Mouse (Mus musculus) cerebellum, adult 9-10 months (tissue): Measurements from ENCODE around the gene Cdr1.

Source experiments
- DNase-seq: peaks from one replicate; pipeline ENCODE4 v3.0.0; 2022

The Cdr1 gene

GRCm38 (mm10) chrX:61185458-61185857 lies at the start of gene Cdr1:
Gene Cdr1, minus strand, starts transcription at chrX:61185558.
- no peak for DNase-seq

DNA sequence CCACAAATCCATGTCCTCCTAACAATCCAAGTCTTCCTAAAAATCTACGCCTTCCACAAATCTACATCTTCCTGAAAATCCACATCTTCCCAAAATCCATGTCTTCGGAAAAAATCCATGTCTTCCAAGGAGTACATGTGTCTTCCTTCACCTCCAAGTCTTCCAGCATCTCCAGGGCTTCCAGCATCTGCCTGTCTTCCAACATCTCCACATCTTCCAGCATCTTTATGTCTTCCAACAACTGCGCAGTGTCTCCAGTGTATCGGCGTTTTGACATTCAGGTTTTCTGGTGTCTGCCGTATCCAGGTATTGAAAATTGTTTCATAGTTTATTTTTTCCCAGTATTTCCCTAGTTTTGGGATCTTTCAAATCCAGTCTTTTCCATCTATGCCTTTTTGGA lies 511 bp upstream of the Cdr1 start:
- no peak for DNase-seq

GRCm38 (mm10) chrX:61166519-61166918 lies 18.8 kb downstream of the Cdr1 start:
- peak; percentile 66 for DNase-seq

GRCm38 (mm10) chrX:61161249-61161648 lies 24.1 kb downstream of the Cdr1 start:
- DNase-seq = peak; percentile 58

DNA sequence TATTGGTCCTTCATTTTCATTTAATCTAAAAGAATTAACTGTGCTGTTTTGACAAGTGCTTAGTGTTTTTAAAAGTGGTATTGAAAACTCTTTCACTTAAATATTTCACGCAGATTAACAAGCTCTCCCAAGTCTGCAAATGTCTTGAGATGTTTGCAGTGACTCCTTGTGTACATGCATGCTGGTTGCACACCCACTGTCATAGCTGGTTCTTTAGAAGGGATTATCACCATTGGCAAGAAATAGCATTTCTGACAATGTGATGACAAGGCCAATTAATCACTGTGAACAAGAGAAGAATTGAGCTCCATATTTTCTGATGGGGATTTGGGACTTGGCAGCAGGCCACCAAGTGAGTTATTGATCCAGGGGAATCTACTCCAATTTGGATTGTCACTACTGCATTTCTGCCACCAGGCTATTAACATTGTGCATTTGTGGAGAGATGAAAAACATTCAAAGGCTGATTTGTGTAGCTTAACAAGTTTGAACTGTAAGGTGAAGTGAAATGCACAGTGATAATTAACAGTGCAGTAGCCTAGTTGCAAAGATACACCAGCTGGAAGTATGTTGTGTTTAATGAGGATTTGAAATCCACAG lies 30.6 kb downstream of the Cdr1 start:
- DNase-seq = no peak

- no peak for DNase-seq
Measured at GRCm38 (mm10) chrX:61154246-61154645, 31.1 kb downstream of the Cdr1 start.

GRCm38 (mm10) chrX:61146569-61146968 lies 38.8 kb downstream of the Cdr1 start:
- DNase-seq = no peak

DNA sequence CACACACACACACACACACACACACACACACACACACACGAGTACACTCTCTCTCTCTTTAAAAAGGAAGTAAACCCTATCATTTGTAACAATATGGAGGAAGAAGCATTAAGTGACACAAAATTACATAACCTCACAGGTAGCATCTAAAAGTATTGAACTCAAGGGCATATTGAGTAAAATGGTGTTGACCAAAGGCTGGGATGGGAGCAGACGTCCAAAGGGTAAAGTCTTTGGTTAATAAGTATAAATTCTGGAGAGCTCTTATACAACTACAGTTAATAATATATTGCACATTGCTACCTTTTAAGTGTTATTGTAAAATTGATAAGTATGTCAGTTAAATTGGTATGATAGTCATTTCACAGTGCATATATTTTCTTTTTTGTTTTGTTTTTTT lies 39.9 kb downstream of the Cdr1 start:
- no peak for DNase-seq

DNA sequence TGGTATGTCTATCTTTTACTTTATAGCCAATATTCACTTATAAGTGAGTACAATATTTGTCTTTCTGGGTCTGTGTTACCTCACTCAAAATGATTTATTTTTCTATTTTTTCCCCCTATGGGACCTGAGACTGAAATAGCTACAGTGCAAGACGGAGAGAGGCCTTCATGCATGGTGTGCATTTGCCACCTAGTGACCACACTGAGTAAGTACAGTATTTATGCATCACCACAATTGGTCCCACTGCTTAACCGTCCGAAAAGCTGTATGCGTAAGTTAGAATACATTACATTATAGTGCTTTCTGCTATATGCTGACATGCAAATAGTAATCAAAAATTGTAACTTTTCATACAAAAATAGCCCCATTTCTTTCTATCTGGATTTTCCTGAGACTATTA lies 50.8 kb downstream of the Cdr1 start:
- DNase-seq = no peak
